Mouse (Mus musculus) fibroblast of lung, adult 2 months (primary cell): Measurements from ENCODE around the gene Sh3pxd2a.

ENCODE experiments used
- DNase-seq: peaks from one replicate; pipeline ENCODE4 v3.0.0-alpha.2; 2011; ENCODE audit warnings: low read depth

Gene Sh3pxd2a

GRCm38 (mm10) chr19:47367271-47367879 lies 96.8 kb downstream of the Sh3pxd2a start:
- DNase-seq: no peak

- DNase-seq: no peak
Observed at GRCm38 (mm10) chr19:47366576-47366975, 97.6 kb downstream of the Sh3pxd2a start.

GRCm38 (mm10) chr19:47363086-47363668 lies 101.0 kb downstream of the Sh3pxd2a start:
- no peak for DNase-seq

DNA sequence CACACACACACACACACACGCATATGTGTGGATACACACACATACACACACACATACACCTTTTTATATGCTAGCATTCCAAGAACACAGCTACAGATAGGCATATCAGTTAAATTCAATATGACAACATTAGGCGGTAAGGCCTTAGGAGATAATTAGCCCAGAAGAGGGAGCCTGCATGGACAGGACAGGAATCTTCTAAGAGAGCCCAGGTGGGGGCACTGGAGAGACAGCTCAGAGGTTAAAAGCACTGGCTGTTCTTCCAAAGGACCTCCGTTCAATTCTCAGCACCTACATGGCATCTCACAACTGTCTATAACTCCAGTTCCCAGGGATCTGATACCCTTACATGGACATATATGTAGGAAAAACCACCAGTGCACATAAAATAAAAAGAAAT lies 103.3 kb downstream of the Sh3pxd2a start:
- DNase-seq: no peak

GRCm38 (mm10) chr19:47360017-47360416 lies 104.2 kb downstream of the Sh3pxd2a start:
- DNase-seq: no peak

DNA sequence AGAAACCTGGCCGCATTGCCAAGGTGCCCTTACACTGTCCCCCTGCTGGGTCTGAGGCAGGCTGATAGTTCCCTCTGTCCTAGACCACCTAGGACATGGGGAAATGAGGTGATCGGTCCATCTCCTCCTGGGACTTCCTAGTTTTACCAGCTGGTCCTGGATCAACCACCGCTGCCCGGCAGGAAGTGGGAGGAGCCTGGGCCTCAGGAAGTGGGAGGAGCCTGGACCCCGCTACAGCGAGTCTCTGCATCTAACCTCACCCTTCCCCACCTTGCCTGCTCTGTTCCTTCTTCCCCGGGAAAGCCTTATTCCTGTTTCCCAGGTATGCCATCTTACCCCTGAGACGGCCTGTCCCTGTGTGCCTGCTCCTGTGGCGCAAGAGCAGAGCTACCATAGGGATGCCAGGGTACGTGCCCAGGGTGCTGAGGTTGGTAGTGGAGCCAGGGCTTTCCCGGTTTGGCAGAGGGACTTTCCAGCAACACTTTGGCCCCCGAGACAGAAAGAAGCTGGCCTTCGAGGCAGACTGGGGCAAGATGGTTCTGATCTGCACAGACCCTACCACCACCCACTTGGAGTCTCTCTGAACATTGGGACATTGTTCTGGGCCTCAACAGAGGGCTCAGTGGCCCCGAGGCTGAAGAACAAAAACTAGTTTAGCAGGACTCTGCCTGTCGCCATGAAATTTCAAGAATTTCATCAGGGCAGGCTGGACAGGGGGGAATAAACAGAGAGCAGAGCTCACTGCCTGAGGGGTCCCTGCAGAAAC lies 104.9 kb downstream of the Sh3pxd2a start:
- no peak for DNase-seq

GRCm38 (mm10) chr19:47357297-47357696 lies 106.9 kb downstream of the Sh3pxd2a start:
- no peak for DNase-seq

GRCm38 (mm10) chr19:47356188-47356857 lies 107.9 kb downstream of the Sh3pxd2a start:
- DNase-seq: peak; percentile 53

- no peak for DNase-seq
Observed at GRCm38 (mm10) chr19:47354456-47354855, 109.7 kb downstream of the Sh3pxd2a start.

DNA sequence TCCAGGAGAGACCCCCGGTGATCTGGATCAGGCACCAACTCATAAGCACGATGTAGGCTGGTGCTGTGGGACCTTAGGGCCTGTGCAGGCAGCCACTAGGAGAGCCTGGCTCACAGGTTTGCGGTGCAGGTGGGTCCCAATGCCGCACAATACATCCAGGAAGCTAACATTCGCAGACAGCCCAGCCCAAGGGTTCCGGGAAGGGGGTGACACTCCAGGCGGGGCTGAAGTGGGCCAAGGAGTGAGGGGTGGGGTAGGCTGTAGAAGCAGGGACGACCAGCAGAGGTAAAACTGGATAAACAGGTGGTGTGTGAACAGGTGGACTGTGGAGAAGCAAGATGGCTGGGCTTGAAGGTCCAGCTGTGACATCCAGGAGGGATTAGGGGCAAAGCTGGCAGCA lies 115.2 kb downstream of the Sh3pxd2a start:
- no peak for DNase-seq

DNA sequence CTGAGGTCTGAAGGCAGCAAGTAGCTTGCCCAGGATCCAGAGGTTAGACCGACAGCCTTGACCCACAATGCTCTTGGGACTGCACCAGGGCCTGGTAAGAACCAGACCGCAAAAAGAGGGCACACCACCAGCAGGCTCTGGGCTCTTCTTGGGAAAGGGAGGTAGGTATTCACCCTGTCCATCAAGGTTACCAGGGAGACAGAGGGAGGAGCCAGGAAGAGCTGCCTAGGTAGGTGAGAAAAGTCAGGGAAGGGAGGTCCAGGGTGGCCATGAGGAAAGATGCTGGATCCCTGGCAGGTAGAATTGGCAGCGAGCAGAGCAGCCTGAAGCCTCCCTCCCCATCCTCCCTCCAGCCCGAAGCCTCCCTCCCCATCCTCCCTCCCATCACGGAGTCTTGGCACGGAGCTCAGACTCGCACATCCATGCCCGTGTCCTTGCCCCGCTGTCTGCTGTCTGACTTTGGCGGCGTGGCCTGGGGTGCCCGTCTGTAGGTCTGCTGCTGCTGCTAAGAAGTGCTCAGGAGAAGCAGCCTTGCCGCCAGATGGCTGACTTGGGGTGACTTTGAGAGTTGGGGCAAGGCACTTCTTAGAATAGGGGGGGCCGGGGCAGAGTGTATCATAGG lies 115.7 kb downstream of the Sh3pxd2a start:
- DNase-seq: no peak

- DNase-seq: no peak
Observed at GRCm38 (mm10) chr19:47347021-47347643, 117.1 kb downstream of the Sh3pxd2a start.

- DNase-seq: no peak
Observed at GRCm38 (mm10) chr19:47346606-47347005, 117.6 kb downstream of the Sh3pxd2a start.

DNA sequence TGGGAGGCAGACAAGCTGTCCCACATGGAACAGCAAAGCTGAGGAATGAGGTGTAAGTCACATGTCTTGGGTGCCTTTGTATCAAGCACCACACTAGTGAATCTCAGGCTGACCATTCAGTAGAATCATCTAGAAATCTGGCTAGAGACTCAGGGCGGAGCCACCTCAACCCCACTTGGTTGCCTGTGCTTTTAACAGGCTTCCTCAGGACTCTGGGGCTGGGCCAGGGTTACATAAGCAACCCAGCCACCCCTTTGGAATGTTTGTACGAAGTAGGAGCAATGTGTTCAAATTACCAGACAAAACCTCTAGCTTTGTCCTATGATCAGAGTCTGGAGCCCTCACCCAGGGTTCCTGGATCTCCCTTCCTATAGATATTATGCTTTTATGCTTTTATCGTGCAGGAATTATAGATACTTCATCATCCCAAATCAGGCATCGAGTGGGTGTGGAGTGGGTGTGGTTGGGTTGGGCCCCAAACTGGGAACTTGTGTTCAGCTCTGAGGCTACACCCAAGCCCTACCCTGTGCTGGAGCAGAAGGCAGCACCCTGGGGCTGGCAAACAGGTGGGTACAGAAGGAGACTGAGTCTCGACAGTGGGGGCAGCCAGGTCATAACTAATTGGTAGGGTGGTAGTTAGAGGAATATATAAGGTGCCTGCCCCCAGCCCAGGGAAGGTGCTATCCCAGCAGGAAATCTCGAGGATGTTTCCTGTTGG lies 118.2 kb downstream of the Sh3pxd2a start:
- peak; percentile 51 for DNase-seq

- DNase-seq: no peak
Observed at GRCm38 (mm10) chr19:47343422-47343821, 120.8 kb downstream of the Sh3pxd2a start.

DNA sequence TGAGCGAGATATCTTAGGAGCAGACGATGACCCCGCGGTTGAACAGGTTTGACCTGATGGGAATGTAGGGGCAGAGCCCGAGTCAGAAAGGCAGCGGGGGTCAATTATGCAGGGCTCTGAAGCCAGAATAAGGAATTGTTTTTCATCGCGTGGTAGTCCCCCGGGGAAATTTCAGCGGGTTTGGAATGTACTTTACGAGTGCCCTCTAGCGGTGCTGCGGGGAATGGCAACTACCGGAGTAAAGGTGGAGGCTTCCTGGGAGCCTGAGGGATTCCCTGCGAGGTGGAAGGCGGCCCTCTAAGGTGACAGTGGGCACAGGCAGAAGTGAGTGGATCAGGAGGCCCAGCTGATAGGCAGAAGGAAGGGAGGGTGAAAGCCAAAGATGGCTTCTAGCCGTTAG lies 125.0 kb downstream of the Sh3pxd2a start:
- DNase-seq: no peak

DNA sequence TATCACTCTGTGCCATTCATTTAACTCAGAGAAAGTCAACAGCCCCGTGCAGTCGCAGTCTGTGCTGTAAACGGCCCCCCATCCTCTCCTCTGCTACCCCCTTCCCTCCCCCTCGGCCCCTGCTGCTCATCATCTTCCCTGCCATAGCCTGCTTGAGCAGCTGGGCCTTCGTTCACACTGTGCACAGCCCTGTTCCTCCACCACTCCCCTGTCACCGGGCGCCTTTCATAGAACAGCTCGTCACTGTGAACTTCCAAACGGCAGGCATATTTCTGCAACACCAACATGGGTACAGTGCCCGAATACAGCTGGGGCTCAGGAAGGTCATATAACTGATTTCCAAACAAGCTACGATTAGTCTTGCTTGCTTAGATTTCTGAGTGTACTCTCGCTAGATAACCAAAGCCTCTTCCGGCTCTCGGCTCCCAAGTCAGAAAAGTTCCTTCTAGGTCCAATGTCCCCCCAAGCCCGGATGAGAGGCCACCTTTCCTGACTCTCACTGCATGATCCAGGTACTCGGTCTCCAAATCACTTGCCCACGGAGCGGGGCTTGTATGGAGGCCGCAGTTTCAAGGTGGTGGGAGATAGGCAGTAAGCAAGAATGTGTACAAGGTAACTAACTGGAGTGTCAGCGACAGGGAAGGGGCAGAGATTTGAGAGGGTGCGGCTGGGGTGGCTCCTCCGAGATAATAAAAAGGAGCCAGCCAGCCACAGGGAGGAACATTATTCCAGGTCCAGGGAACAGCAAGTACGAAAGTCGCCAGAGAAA lies 125.6 kb downstream of the Sh3pxd2a start:
- no peak for DNase-seq

GRCm38 (mm10) chr19:47337743-47338142 lies 126.5 kb downstream of the Sh3pxd2a start:
- DNase-seq: peak; percentile 91

DNA sequence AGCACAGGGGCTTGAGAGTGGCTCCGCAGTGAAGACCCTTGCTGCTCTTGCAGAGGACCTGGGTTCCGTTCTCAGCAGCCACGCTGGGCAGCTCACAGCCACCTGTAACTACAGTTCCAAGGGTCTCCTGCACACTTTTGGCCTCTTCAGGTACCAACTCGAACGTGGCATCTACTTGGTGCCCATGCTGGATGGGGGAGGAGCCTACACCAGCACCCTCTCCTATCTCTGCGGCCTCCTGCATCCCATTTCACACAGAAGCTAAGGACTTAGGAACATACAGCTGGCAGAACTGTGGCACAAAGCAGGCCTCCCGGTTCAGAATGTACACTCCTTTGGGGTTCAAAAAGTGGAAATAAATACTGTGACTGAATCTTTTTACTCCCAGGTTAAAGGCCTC lies 127.0 kb downstream of the Sh3pxd2a start:
- no peak for DNase-seq

- no peak for DNase-seq
Observed at GRCm38 (mm10) chr19:47335262-47335661, 128.9 kb downstream of the Sh3pxd2a start.
